Comparison of ENCODE assay signal across 32 mouse cellular contexts in genomic region chr16:91426586-91426985, GRCm38 (mm10). TPM values are rescaled to one million over a fixed set of nuclear protein-coding genes. Genes with fewer than 3 reads are reported as not detected.
"Had no signal": no experiment of that assay in that cellular context is flagged by ENCODE, and none has a peak within 500 bp of the region (broad histone marks: within the 10 kb centered on the region; RNA-seq: fewer than 3 reads in every experiment).

No protein-coding gene starts in this region.

- H3K4me3 ChIP-seq: heart, embryonic 13.5 days; heart, embryonic 15.5 days; hindbrain, embryonic 10.5 days; hindbrain, embryonic 12.5 days; intestine, embryonic 15.5 days; kidney, embryonic 15.5 days; layer of hippocampus, adult 2 months; left cerebral cortex, adult 2 months; limb, embryonic 10.5 days; limb, embryonic 12.5 days; liver, embryonic 12.5 days; liver, embryonic 15.5 days had no signal

- H3K27me3 ChIP-seq: heart, embryonic 13.5 days; heart, embryonic 15.5 days; hindbrain, embryonic 12.5 days; intestine, embryonic 15.5 days; kidney, embryonic 15.5 days; limb, embryonic 12.5 days; liver, embryonic 12.5 days; liver, embryonic 15.5 days had no signal

- H3K36me3 ChIP-seq: hindbrain, embryonic 10.5 days; hindbrain, embryonic 12.5 days had no signal

- DNase-seq: gastrocnemius, postnatal 14 days; heart, postnatal 14 days; heart, postnatal 4 days; kidney, adult 18-20 months; kidney, postnatal 4 days; liver, postnatal 0 days had no signal

- H3K4me1 ChIP-seq: heart, embryonic 13.5 days; heart, embryonic 15.5 days; hindbrain, embryonic 10.5 days; hindbrain, embryonic 12.5 days; intestine, embryonic 15.5 days; kidney, embryonic 15.5 days; limb, embryonic 12.5 days had no signal

- H3K27ac ChIP-seq: heart, embryonic 13.5 days; heart, embryonic 15.5 days; hindbrain, embryonic 10.5 days; hindbrain, embryonic 12.5 days; hindbrain, embryonic 14.5 days; intestine, embryonic 15.5 days; kidney, embryonic 15.5 days; kidney, postnatal 0 days; layer of hippocampus, adult 2 months; left cerebral cortex, adult 2 months; limb, embryonic 10.5 days; limb, embryonic 12.5 days; liver, embryonic 12.5 days had no signal

RNA-seq across cellular contexts. Expression of gene Gm21970, which starts 35.1 kb away (rescaled TPM):
- total RNA-seq: gastrocnemius, postnatal 14 days; gastrocnemius, postnatal 4 days; granulocyte monocyte progenitor cell, adult 5-6 weeks; heart, postnatal 14 days; heart, postnatal 4 days; layer of hippocampus, adult 2 months; layer of hippocampus, postnatal 25 days; left cerebral cortex, adult 2 months; left cerebral cortex, postnatal 14 days; left cerebral cortex, postnatal 36 days had no signal
- polyA plus RNA-seq: frontal cortex, adult 2 months; heart, embryonic 11.5 days; heart, embryonic 13.5 days; heart, embryonic 15.5 days; heart, postnatal 0 days; hindbrain, embryonic 10.5 days; hindbrain, embryonic 12.5 days; hindbrain, embryonic 14.5 days; hindbrain, embryonic 16.5 days; intestine, embryonic 15.5 days; intestine, postnatal 0 days; kidney, embryonic 15.5 days; kidney, postnatal 0 days; limb, embryonic 10.5 days; limb, embryonic 12.5 days; limb, embryonic 14.5 days; liver, adult 2 months; liver, embryonic 12.5 days; liver, postnatal 0 days had no signal
